Mouse (Mus musculus) kidney, adult 2 months (tissue): Measurements from ENCODE around the gene Amot. TPM values are rescaled to one million over a fixed set of nuclear protein-coding genes. Genes with fewer than 3 reads are reported as not detected.

Source experiments
- DNase-seq: peaks from one replicate; pipeline ENCODE4 v3.0.0; 2021
- H3K27ac ChIP-seq: fragments of 200-500 bp; 2 replicates; pipeline ENCODE4 v1.5.1; 2012; ENCODE audit warnings: low read depth, low read length, control low read depth, inconsistent platforms; ENCODE audit not compliant: insufficient read depth
- H3K27me3 ChIP-seq: fragments of 200-500 bp; replicated peaks from 2 replicates; pipeline ENCODE4 v1.6.1; 2012; ENCODE audit warnings: mild to moderate bottlenecking, moderate library complexity, low read length, inconsistent platforms; ENCODE audit not compliant: control insufficient read depth, insufficient read depth
- H3K36me3 ChIP-seq: fragments of 200-500 bp; 2 replicates; pipeline ENCODE4 v1.6.1; 2012; ENCODE audit warnings: mild to moderate bottlenecking, moderate library complexity, low read length, inconsistent platforms; ENCODE audit not compliant: control insufficient read depth, insufficient read depth
- H3K4me1 ChIP-seq: fragments of 200-500 bp; 2 replicates; pipeline ENCODE4 v1.6.1; 2011; ENCODE audit warnings: low read length; ENCODE audit not compliant: control insufficient read depth, insufficient read depth
- H3K4me3 ChIP-seq: fragments of 200-500 bp; 2 replicates; pipeline ENCODE4 v1.5.1; 2011; ENCODE audit warnings: mild to moderate bottlenecking, low read depth, low read length, control low read depth; ENCODE audit not compliant: insufficient read depth
- CTCF ChIP-seq: fragments of 200-500 bp; conservative IDR thresholded peaks from 2 replicates; pipeline ENCODE4 v1.5.1; 2011; ENCODE audit warnings: low read depth, mild to moderate bottlenecking, control low read depth, low read length, moderate library complexity, mixed read lengths; ENCODE audit not compliant: insufficient read depth, insufficient read length
- POLR2A ChIP-seq: fragments of 200-500 bp; IDR thresholded peaks from one replicate; pipeline ENCODE4 v1.6.1; 2011; ENCODE audit warnings: low read depth, low read length, control low read depth
- WGBS: fragments of 180-500 bp; shearing (Covaris S2); methylation state at CpG from one replicate; pipeline ENCODE4 v1.1.7; 2018; 5-methylcytosine and 5-hydroxymethylcytosine counted together
- polyA plus RNA-seq: library from polyadenylated mRNA; depleted of rRNA; stranded (reverse); fragments of >200 nt; gene quantifications from 2 replicates; pipeline ENCODE4 v1.2.3, GENCODE M21; 2012; rRNA removed

Amot gene
- polyA plus RNA-seq = 23.4 and 24.6 TPM in 2 replicates

DNA sequence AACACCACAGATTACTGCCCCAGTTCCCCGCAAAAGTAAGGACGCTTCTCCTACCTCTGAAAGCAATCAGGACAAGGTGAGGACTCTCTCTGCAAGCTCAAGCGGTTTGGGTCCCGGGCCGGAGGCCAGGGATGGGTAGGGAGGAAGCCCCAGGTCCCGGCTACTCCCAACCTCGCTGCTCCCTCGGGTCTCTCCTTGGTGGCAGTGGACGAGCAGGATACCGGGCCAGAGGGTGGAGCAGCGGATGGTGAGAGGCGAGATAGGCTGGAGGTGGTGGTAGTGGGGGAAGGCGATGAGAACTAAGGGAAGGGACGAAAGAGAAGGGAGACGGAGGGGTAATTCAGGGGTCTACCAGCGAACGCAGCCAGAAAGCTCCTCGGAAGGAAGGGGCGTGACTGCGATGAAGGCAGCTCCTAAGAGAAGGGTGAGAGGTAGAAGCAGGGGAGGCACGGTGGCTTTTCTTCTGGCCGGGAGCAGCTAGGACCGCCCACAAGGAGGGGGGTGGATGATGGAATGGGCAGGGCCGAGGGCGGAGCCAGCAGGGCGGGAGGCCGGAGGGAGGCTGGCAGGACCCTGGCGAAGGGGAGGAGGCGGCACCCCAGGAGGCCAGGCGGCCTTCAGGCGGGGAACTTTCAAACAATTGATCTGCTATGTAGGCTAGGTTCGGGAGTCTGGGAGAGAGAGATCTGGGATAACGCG lies at the start of gene Amot:
Gene Amot, minus strand, starts transcription at position 465 of the 699 bp plus-strand sequence.
- Histone ChIP-seq H3K36me3 (no peaks in the 10 kb centered on the region), H3K4me1 (no peaks in the 10 kb centered on the region; the same call in 1 of the 2 replicates), H3K27me3 (no peaks in the 10 kb centered on the region), H3K4me3 (peak within 1 kb of the TSS; percentile 89), H3K27ac (peak within 1 kb of the TSS; percentile 58; the same call in 1 of the 2 replicates)
- no peak for TF ChIP-seq CTCF
- peak; percentile 65 for TF ChIP-seq POLR2A
- DNase-seq = peak; percentile 92
- 2% methylated on average over 32 of the region's 34 CpGs for WGBS

DNA sequence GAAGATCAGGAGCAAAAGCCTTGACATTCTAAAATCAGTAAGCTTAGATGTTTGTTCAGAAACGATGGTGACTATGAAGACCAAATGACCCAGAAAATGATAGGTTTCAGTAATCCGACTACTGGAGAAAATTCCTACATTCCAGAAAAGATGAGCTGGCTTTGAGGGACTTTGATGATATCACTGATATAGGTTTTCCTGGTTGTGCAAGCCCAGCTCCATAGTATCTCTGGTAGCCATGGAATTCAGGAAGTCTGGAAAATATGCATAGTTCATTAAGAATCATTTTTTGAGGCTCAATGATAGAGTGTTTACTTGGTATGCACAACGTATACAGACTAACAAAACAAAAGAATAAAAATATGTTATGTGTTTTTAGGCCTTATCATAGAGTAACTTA lies 40.1 kb upstream of the Amot start:
- Histone ChIP-seq H3K36me3 (no peaks in the 10 kb centered on the region), H3K27me3 (no peaks in the 10 kb centered on the region), H3K4me1 (no peaks in the 10 kb centered on the region), H3K27ac (no peak overlapping the region), H3K4me3 (no peak overlapping the region)
- 68% methylated on average over 3 of the region's 3 CpGs for WGBS
- DNase-seq = no peak
- TF ChIP-seq POLR2A = no peak
- TF ChIP-seq CTCF = no peak

DNA sequence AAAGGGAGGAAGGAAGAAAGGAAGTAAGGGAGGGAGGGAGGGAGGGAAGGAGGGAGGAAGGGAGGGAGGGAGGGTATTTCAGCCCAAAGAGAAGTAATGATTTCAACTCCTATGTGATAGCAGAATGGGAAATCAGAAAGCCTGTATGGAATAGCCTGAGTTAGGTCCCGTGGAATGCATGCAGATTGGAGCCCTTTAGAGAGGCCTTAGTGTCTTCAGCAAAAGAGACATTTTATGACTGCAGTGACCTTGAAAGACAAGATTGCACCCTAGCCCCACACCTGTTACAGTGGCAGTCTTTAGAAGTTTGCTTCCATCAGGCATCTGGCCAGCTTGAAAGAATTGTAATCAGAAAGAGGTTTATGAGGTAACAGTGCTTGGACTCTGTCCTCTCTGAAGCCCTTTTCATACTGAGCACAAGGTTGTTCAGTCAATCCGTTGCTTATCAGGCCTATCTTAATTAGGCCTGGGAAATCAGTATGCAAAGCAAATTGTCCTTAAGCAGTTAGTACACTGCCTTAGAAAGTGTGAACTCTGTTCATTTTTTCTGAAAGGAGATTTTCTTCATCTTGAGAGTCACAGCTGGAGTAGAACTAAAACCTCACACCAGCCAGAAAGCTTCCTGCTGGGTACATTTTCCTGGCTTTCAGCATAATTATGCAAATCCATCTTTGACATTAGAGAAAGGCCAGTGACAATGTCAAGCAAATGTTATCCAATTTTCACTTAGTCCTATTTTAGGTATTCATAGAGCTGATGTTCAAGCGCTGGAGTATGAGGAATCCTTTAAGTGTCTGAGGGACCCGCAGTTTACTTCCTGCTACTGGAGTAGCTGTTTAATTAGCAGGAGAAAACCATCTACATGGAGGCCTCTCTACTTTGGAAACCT lies 38.9 kb upstream of the Amot start:
- H3K4me1 ChIP-seq = no peaks in the 10 kb centered on the region
- WGBS = 65% methylated on average over 4 of the region's 4 CpGs
- H3K27me3 ChIP-seq = no peaks in the 10 kb centered on the region
- TF ChIP-seq CTCF (no peak), POLR2A (no peak)
- H3K27ac ChIP-seq = no peak overlapping the region
- peak; percentile 7 for DNase-seq
- no peak overlapping the region for H3K4me3 ChIP-seq
- H3K36me3 ChIP-seq = no peaks in the 10 kb centered on the region

- 71% methylated on average over 1 of the region's 1 CpGs for WGBS
- H3K27ac ChIP-seq = no peak overlapping the region
- H3K36me3 ChIP-seq = no peaks in the 10 kb centered on the region
- H3K4me1 ChIP-seq = no peaks in the 10 kb centered on the region
- no peaks in the 10 kb centered on the region for H3K27me3 ChIP-seq
- H3K4me3 ChIP-seq = no peak overlapping the region
- DNase-seq = peak; percentile 1
- TF ChIP-seq CTCF (no peak), POLR2A (no peak)
These were observed 36.1 kb upstream of the Amot start for GRCm38 (mm10) chrX:145541050-145541449.

GRCm38 (mm10) chrX:145540321-145540720 lies 35.3 kb upstream of the Amot start:
- DNase-seq = no peak
- TF ChIP-seq CTCF = no peak
- TF ChIP-seq POLR2A = no peak
- no peak overlapping the region for H3K4me3 ChIP-seq
- 86% methylated on average over 1 of the region's 1 CpGs for WGBS
- no peaks in the 10 kb centered on the region for H3K4me1 ChIP-seq
- H3K27me3 ChIP-seq = no peaks in the 10 kb centered on the region
- H3K27ac ChIP-seq = no peak overlapping the region
- H3K36me3 ChIP-seq = no peaks in the 10 kb centered on the region

- Histone ChIP-seq H3K27ac (no peak overlapping the region), H3K4me1 (no peaks in the 10 kb centered on the region), H3K27me3 (no peaks in the 10 kb centered on the region), H3K4me3 (no peak overlapping the region), H3K36me3 (no peaks in the 10 kb centered on the region)
- no peak for DNase-seq
- 70% methylated on average over 1 of the region's 1 CpGs for WGBS
- TF ChIP-seq CTCF = no peak
These were observed 24.6 kb upstream of the Amot start for GRCm38 (mm10) chrX:145529602-145530001.

GRCm38 (mm10) chrX:145516322-145517066 lies 11.5 kb upstream of the Amot start:
- no peak overlapping the region for H3K27ac ChIP-seq
- no peak for DNase-seq
- H3K27me3 ChIP-seq = no peaks in the 10 kb centered on the region
- no peaks in the 10 kb centered on the region; the same call in 1 of the 2 replicates for H3K4me1 ChIP-seq
- TF ChIP-seq CTCF (no peak), POLR2A (no peak)
- no peak overlapping the region for H3K4me3 ChIP-seq
- WGBS = 35% methylated on average over 10 of the region's 10 CpGs
- H3K36me3 ChIP-seq = no peaks in the 10 kb centered on the region
